Mouse (Mus musculus) hindlimb bud, embryonic 11.5 days (tissue): ENCODE measurements around the gene Cenpq.

Experiments
- DNase-seq: peaks from one replicate; pipeline ENCODE4 v3.0.0-alpha.2; 2012; ENCODE audit warnings: low read depth, low spot score; ENCODE audit errors: extremely low spot score

Gene Cenpq

DNA sequence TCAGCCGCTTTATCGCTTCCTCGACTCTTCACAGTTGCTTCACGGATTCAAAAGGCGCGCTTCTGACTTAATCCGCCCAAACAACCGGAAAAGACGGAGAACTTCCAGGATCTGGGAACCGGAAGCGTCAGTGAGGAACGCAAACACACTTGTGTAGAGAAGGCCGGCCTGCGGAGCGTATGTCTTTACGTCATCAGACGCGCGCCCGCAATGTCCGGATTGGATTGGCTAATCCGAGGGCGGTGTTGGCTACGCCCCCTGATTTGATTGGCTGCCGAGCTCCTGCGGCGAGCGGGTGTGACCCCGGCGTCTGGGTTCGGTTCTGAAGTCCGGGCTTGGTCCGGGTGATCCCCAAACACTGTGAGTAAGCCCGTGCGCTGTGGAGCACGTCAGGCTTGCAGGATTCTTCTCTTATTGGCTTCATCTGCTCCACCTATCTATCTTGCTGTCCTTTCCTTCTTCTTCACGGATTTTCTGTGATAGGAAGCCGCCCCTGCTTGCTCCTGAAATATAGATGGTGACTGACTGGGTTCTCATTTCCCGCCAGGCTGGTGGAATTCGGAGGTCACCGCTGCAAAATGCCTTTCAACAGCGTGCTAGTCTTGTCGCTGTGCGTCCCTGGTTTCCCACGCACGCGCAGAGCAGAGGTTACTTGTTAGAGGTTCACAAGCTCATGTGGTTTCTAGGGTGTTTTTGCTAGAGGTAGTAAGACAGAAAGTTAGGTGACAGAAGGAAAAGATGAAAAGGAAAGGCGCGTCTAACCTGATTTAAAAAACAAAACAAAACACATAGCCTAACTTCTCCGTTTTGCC, at the start of gene Cenpq, which contains the start of gene Mut:
Gene Cenpq (minus strand): TSS at position 628 of the 812 bp plus-strand sequence.
Gene Mut (plus strand): TSS at position 266 of the 812 bp plus-strand sequence.
- peak; percentile 86 for DNase-seq

DNA sequence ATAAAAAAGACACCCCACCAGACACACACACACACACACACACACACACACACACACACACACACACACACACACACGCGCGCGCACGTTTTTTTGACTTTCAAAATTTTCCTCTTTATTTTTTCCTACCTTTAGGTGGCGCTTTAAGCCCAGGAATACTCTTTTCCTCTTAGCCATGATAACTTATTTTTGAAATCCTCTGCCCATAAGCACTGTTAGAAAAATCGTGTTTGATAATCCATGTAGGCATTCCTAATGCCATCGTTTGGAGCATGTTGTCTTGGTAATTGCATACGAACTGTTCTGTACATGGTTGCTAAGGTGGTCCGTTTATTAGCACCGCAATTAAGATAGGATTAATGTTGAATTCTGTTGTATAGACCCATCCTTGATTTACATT, 43.1 kb upstream of the Cenpq start:
- DNase-seq, result no peak

DNA sequence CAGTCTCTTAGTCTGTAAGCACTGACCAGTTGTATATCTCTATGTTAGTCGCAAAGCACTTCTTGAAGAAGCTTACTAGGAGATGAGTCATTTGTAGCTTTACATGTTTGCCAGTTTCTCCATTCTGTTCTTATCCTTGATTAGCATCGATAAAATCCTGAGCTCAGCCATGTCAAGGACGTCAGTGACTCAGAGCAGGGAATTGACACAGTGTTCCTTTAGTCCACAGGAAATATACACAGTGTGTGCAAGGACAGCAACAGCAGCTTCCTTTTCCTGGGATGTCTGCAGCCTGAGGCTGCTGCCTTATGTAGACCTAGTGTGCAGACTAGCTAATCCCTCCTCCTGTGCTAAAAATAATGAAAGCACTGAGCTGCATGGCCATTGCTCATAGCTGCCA, 13.7 kb upstream of the Cenpq start:
- no peak for DNase-seq

DNA sequence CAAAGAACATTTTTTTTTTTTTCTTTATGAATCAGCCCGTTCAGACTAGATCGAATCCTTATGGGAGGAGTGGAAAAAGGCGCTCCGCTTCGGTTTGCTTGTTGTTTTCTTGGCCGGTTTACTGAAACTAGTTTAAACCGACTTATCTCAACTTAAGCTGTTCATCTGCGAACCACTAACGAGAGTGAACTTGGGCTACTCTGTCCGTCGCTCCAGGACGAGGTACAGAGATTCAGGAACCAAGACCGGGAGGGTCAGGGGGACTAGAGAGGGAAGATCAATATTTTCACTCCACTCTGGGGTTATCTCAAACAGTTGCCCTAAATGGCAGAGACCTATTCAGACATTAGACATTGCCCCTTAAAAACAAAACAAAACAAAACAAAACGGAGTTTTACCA, 862 bp downstream of the Cenpq start:
- DNase-seq, result no peak

DNA sequence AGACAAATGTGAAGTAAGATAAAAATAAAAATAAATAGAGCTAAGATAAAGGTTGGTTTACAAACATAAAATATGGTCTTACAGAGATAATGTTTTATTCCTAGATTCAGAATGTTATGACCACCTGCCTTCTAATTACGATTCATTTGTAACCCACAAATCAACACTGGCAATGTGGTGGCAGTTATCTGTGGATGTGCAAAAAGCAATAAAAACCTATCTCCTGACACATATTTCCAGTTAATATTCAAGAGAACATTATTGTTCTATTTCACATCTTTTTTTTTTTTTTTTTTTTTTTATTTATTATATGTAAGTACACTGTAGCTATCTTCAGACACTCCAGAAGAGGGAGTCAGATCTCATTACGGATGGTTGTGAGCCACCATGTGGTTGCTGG, 19.3 kb downstream of the Cenpq start:
- DNase-seq, result no peak

DNA sequence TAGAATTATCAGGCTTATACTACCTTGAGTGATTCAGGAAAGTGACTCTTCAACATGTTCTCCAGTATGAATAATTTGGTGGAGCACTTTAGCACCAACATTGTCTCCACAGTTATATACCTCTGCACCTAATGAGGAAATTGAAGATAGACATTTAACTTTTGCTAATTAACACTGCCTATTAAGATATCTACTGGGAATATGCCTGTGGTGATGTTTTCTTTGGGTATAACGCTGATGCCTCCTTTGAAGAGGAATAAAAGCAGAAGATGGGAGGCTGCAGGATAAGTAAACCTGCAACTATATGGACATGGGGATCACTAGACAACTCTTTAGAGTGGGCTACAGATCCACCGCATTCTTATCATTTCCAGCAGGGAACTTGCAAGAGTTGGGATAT, 20.6 kb downstream of the Cenpq start, which contains the start of gene Glyatl3:
Gene Glyatl3 (minus strand): TSS at position 101 of the 400 bp plus-strand sequence.
- DNase-seq, result no peak

DNA sequence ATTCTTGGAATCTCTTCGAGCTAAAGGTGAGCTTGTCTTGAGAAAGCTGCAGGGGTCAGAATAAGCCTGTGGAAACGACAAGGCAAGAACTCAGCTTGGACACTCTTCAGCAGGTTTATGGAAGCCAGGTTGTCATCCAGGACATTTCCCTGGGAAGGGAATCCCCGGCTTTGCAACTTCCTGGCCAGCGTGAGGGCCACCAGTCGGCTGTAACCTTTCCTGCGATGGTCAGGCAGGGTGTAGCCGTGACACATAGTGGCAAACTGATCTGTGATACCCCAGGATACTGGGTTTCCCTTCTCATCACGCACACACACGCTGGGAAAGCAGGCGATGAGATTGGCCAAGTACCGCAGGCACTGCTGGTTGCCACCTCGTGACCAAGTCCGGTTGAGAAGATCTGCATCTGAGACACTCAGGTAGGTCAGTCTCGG, 30.1 kb downstream of the Cenpq start:
- no peak for DNase-seq

DNA sequence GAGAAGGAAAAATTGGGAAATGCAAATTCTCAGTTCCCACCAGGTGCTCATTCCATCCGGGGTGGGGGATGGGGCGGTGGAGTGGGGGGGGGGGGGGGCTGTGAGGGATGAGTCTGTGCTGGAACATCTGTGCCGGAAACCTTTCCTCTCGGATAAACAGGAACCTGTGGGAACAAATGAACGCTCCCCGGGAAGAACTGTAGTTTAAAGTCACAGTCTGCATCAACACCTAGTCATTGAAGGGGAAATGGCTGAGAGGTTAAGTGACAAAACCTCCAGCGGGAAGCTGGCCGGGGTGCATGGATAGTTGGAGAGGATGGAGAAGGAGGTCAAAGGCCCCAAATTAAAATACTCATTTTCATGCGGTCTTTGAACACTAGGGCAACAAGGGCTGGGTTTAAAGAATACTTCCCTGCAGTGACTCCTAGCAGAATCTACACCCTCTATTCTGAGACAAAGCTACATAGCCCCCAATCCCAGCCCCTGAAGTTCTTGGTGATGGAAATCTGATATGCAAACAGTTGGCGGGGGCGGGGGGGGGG, 30.7 kb downstream of the Cenpq start:
- no peak for DNase-seq

DNA sequence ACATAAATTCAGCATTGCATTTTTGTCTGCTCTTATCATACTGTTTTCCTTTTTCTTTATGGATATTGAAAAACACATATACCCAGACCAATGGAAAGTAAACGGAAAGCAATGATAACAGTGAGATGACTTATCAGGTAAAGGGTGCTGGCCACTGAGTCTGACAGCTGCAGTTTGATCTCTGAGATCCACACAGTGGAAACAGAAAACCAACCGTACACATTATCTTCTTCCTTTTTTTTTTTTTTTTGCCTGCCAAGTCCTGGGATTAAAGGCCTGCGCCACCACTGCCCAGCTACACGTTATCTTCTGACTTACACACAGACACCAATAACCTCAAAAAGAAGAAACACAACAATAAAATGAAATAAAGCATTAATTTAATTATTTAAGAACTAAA, 31.5 kb downstream of the Cenpq start:
- DNase-seq, result no peak

DNA sequence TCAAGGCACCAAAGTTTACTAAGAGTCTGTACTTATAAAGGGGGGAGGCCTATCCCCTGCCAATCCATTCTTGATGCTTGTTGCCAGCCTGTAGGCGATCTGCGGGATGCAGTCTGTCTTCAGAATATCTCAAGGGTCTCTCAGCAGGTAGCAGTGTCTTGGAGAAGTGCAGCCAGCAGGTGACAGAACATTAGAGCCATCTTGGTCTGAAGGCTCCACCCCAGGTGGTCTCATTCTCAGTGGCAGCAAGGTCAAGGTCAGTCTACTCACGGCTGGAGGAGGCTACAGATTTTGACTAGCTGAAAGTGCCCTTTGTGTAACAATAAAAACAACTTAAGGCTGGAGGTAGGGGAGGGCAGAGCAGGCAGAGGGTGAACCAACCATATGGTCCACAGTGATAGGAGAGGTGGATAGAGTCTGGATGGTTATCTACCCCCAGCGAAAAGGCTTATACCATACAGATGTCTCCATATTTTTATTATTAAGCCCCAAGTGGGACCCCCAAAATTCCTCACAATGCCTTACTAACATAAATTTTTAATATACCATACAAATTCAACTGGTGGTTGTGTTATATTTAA, 35.0 kb downstream of the Cenpq start:
- no peak for DNase-seq

DNA sequence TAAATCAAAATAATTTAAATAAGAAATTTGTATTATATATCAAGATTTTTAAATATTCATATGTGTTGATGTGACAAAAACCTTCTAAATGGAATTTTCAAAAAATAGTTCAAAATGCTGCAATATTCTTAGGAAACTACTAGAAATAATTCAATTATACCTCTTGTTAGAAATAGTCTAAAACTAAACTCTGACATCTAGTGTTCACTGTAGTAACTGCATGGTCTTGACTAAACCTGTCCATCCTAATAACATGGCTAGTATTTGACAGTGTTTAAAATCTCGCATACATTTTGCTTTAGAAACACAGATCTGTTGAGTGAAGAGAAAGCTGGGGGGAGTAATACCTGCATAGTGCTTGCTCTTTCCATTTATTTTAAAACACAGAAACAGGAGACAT, 38.0 kb downstream of the Cenpq start:
- DNase-seq, result no peak

DNA sequence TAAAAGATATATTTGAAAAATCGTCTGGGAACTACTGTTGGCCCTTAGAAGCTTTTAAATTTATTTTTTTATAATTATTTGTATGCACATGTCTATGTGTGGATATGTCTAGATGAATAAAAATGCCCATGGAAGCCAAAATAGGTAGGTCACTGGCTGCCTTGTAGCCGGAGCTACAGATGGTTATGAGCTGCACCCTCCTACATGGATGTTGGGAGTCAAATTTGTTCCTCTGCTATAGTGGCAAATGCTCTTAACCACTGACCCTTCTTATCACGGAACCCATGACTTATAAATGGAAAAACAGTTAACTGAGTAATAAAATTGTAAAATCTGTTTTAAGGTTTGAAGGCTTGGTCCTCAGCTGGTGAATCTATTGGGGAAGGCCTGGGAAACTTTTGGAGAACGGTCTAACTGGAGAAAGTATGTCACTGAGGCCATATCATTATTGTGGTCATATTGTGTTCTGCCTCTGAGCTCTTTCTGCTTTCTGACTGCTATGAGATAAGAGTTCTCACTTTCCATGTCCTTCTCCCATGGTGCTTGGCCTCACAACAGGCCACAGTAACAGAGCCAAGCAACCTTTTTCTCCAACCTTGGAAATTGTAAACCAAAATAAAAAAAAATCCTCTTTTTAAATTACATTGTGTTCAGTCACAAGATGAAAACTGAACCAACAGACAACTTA, 46.9 kb downstream of the Cenpq start:
- no peak for DNase-seq

DNA sequence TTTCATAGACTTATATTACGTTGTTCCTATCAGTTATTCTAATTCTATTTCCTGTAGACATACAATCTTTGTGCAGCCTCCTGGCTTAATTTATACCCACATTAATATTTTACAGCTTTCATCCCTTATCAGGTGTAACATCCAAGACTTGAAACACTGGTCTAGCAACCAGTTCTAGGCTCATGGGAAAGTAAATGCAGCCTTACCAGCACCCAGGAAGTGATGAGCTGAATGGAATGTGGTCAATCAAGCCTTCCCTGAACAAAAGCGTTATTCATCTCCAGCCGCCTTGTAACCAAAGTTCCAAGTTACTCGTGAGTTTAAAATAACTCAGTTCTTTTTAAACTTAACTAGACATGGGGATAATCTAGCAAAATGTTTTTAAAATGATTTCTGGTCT, 49.7 kb downstream of the Cenpq start:
- no peak for DNase-seq

DNA sequence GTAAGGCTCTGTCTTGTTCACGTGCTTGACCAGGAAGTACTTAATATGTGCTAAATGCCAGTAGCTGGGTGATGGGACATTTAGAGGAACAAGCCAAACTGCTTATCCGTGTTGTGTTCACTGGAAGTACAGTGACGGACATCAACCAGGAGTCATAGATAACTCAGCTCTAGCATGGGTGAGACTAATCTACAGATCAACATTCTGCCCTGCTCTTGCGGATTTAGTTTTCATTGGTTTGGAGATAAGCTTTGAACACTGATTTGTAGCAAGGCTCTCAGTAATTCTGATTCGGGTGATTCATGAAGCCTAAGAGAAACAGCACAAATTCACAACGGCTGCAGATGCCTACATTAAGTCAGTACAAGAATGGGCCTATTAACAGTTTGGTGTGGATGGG, 52.7 kb downstream of the Cenpq start:
- DNase-seq, result no peak

DNA sequence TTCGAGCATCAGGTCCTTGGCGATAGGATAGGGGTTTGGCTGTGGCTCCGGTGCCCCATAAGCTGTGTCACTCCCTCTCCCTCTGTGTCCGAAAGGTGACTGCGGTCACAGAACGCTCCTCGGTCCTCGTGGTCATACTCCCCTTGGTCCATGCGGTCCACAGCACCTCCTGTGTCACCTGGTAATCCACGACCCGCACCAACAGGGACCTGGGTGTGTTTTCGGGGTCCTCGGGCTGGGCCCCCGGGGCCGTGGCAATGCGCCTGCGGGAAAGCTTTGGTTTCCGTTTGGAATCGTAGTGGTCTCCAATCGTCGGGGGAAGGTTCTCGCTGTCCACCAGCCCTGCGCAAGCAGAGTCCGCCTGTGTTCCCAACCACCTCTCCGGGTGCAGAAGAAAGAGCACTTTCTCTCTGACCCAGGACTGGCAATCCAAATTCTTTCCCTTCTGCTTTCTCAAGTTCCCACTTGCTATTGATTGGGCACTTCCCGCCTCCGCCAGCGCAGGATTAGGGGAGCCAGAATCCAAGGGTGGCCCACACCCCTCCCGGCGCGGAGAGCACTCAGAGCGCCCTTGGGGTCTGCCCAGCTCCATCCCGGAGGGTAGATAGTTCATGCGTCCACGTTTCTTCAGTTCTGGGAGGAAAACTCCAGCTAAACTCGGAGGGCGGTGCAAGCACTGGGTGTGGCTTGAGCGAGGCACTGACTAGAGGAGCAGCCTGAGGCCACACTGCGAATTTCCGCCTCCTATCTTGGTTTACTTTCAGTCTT, 54.7 kb downstream of the Cenpq start, which contains the start of gene 9130008F23Rik:
Gene 9130008F23Rik (minus strand): TSS at position 636 of the 768 bp plus-strand sequence.
- DNase-seq, result no peak

DNA sequence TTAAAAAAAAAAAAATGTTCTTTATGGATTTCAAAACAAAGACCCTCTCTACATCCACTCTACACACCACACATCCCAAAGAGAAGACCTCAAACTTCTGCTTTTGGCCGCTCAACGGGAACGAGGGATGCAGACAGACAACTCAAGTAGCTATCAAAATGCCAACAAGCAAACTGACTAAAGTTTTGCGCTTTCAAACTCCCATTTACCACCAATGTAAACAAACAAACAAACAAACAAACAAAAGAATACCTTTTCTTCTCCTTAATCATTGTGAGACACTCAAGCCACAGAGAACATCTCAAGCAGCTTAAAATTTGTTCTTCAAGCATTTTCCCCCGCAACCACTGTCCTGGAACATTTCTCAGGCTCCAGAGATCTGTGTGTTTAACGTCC, 55.3 kb downstream of the Cenpq start:
- DNase-seq, result no peak

DNA sequence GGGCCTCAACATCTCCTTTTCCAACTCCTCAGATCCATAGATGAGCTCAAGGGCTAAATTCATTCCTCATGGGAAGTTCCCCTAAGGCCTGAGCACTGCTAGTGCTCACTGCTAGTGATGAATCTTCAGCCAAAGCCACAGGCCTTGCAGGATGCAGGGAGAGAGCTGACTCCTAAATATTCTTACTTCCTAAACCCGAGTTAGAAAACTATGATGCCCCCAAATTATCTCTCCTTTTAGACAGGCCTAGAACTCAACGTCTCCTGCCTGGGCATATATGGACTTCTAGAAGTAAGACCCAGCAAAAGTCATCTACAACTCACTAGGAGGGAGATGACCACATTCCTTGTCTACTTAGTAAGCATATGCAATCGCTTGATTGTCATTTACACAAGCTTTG, 57.1 kb downstream of the Cenpq start:
- no peak for DNase-seq

DNA sequence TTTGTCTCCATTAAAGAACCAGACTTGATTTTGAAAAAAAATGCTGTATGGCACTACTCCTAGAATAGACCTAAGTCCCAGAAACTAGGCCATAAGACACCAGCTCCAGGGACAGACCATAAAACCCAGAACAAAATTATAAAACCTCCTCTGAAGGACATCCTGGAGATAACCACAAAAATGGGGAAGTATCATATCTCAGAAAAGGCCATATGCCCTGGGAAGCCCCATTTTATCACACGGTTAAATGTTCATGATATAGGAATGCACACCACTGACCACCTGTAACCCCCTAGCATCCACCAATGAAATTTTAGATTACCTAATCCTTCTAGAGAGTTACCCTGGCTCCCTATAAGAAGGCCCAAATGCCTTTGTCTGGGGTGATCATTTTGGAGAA, 59.3 kb downstream of the Cenpq start:
- DNase-seq, result no peak

DNA sequence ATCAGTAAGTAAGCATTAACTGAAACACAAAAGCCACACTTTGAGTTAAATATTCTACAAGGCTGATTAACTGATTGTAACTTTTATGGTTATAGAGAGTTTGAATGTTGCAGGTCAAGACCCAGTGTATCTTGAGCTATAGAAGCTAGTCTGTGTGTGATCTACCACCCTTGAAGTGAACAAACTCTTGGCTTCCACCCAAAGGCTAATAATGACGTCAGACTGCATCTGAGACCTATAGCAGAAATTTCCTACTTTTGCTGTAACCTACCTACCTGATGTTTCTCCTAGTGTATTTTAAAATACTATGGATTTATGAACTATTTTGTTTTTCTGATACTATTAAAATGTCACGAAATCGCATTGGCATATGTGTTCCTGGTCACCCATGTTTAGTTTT, 60.1 kb downstream of the Cenpq start:
- DNase-seq, result no peak

DNA sequence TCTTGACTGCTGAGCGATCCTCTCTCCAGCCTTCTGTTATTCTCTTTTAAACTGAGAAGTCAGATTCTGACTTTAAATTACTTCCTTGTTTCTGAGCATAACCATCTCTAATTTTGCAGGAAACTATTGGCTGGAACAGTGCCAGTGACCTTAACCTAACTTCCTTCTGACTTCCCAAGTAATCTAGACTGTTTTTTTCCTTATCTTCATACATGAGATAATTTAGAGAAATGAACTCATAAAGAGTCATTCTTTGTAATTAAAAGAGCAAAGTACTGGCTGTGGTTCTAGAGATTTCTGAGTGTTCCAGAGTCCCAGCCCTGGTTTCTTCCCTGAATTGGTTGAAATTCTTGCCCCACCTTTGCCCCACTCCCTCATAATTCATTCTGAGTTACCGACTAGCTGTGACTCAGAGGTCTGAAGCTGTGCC, 61.2 kb downstream of the Cenpq start:
- no peak for DNase-seq
